Mouse (Mus musculus) embryo, embryonic 9.5 days (tissue): Measurements from ENCODE around the gene Bcs1l.

ENCODE experiments used
- DNase-seq: peaks from one replicate; pipeline ENCODE4 v3.0.0-alpha.2; 2017; ENCODE audit errors: extremely low spot score

Gene Bcs1l

GRCm38 (mm10) chr1:74587773-74588445 is at the start of gene Bcs1l, which contains the start of gene Zfp142:
Gene Bcs1l (plus strand): TSS chr1:74588289.
Gene Zfp142 (minus strand): TSS chr1:74588246.
- DNase-seq: peak; percentile 99

GRCm38 (mm10) chr1:74538650-74539049 is 49.4 kb upstream of the Bcs1l start:
- DNase-seq: no peak

GRCm38 (mm10) chr1:74542451-74542961 is 45.6 kb upstream of the Bcs1l start, which contains the start of gene Plcd4:
Gene Plcd4 (plus strand): TSS chr1:74542888.
- peak; percentile 10 for DNase-seq

- DNase-seq: peak; percentile 5
These were observed 43.9 kb upstream of the Bcs1l start, which contains the start of gene Usp37 for GRCm38 (mm10) chr1:74544184-74544583. Gene Usp37 (minus strand): TSS chr1:74544284.

GRCm38 (mm10) chr1:74559061-74559460 is 29.0 kb upstream of the Bcs1l start:
- DNase-seq: no peak

- DNase-seq: no peak
These were observed 22.3 kb upstream of the Bcs1l start for GRCm38 (mm10) chr1:74565834-74566233.

- DNase-seq: no peak
These were observed 18.1 kb upstream of the Bcs1l start for GRCm38 (mm10) chr1:74569739-74570719.

- DNase-seq: no peak
These were observed 5.5 kb upstream of the Bcs1l start for GRCm38 (mm10) chr1:74582621-74583020.

GRCm38 (mm10) chr1:74584616-74585398 is 3.3 kb upstream of the Bcs1l start:
- no peak for DNase-seq

GRCm38 (mm10) chr1:74587233-74587772 is 786 bp upstream of the Bcs1l start:
- DNase-seq: no peak

- no peak for DNase-seq
These were observed 6.3 kb downstream of the Bcs1l start for GRCm38 (mm10) chr1:74594434-74594833.

- DNase-seq: no peak
These were observed 12.6 kb downstream of the Bcs1l start for GRCm38 (mm10) chr1:74600501-74601266.

- peak; percentile 82 for DNase-seq
These were observed 13.3 kb downstream of the Bcs1l start, which contains the start of the genes Rnf25 and Stk36 for GRCm38 (mm10) chr1:74601267-74601962. Gene Rnf25 (minus strand): TSS chr1:74601397. Gene Stk36 (plus strand): TSS chr1:74601445.

GRCm38 (mm10) chr1:74624183-74624582 is 36.1 kb downstream of the Bcs1l start:
- no peak for DNase-seq

GRCm38 (mm10) chr1:74626076-74626475 is 38.0 kb downstream of the Bcs1l start:
- DNase-seq: no peak

GRCm38 (mm10) chr1:74628001-74628400 is 39.9 kb downstream of the Bcs1l start:
- peak; percentile 53 for DNase-seq

- DNase-seq: no peak
These were observed 44.6 kb downstream of the Bcs1l start for GRCm38 (mm10) chr1:74632734-74633133.
